Mouse (Mus musculus) brain, embryonic 14.5 days (tissue): Measurements from ENCODE around the gene Efcab9.

Source experiments
- CTCF ChIP-seq: fragments of 200-500 bp; IDR thresholded peaks from 2 replicates; pipeline ENCODE4 v1.5.1; 2012; ENCODE audit warnings: inconsistent platforms, mild to moderate bottlenecking, moderate library complexity, borderline replicate concordance; ENCODE audit not compliant: insufficient read depth, insufficient read length; ENCODE audit errors: extremely low read depth
- POLR2A ChIP-seq: fragments of 200-500 bp; IDR thresholded peaks from 2 replicates; pipeline ENCODE4 v1.6.1; 2012; ENCODE audit warnings: mild to moderate bottlenecking, inconsistent platforms, borderline replicate concordance; ENCODE audit not compliant: poor library complexity, insufficient read depth, insufficient read length, severe bottlenecking; ENCODE audit errors: extremely low read depth

DNA sequence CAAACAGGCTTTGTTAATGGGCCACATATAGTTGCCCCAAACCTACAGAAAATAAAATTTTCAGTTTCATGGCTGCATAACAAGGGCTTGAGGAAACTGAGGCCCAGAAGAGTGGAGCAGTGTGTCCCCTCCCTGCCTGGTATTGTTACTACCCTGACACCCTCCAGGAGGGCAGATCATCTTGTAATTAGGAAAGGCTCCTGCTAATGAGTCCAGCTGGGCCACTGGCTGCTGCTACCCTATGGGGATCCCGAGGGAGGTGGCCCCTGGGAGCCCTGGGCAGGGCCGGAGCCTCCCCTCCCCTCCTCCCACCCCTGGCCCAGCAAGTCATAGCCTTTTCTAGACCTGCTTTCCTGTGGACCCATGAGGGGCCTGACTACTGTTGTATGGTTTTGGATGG lies 49.1 kb upstream of the Efcab9 start:
- TF ChIP-seq CTCF (no peak), POLR2A (no peak)
